Mouse (Mus musculus) bone marrow macrophage, adult 2 months (primary cell): ENCODE results near the gene Sirt6.

ENCODE experiments used
- CTCF ChIP-seq: IDR thresholded peaks from 2 replicates; pipeline ENCODE4 v1.5.1; 2012; ENCODE audit warnings: low read depth, mild to moderate bottlenecking, low read length, moderate library complexity
- POLR2A ChIP-seq: IDR thresholded peaks from 2 replicates; pipeline ENCODE4 v1.6.1; 2012; ENCODE audit warnings: mild to moderate bottlenecking, low read depth, low read length, borderline replicate concordance

GRCm38 (mm10) chr10:81574081-81575056 lies 53.2 kb downstream of the Sirt6 start, which contains the start of gene Tle2:
- TF ChIP-seq CTCF (no peak), POLR2A (no peak)
